Mouse (Mus musculus) kidney, postnatal 4 days (tissue): ENCODE measurements around the gene Ap1ar.
A peak's percentile ranks its signal among the peaks of the same experiment; 100 is the strongest.

Experiments used
- DNase-seq, 2 experiments: peaks; one replicate each; pipeline ENCODE4 v3.0.0; 2021; ENCODE audit warnings: mixed read lengths in 2 of 2

Ap1ar gene

DNA sequence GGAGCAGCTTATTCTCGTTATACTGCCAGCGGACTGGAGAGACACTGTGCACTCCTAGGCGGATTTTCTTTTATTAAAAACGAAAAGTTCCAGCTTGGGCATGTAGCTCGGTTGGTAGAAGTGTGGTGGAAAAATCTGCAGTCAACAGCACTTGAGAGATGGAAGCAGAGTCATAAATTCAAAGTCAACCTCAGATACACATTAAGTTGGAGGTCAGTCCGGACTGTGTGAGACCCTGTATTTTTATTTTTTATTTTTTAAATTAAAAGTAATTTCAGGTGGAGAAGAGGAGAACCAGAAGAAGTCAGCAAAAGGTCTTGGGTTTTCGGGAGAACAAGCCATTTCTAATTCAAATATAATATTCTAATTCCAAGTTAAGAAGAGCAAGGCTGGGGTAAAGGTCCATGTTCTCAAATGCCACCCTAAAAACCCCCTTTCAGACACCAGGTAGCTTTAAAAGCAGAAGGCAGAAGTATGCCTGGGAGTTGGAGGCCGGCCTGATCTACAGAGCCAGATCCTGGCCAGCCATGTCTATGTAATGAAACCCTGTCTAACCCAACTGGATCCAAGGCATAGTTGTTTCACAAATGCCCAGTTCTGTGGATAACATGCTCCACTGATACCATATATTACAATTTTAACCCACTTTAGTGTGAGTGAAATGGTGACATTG is 785 bp upstream of the Ap1ar start:
- DNase-seq = no peak

DNA sequence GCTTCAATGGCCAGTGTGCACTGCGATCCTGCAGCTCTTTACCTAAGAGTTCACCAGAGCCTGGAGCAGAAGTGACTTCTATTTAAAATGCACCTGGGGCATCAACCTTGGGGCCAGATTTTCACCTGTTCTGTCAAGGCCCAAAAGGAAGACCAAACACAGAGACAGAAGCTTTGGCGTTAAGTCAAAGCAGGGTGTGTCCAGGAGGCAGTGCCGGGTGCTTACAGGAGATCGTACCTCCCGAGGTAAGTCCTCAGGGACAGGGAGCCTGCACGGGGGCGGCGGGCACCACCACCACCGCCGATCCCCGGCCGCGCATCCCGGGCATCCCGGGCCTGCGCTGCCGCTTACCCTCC is 547 bp downstream of the Ap1ar start:
- no peak for DNase-seq

DNA sequence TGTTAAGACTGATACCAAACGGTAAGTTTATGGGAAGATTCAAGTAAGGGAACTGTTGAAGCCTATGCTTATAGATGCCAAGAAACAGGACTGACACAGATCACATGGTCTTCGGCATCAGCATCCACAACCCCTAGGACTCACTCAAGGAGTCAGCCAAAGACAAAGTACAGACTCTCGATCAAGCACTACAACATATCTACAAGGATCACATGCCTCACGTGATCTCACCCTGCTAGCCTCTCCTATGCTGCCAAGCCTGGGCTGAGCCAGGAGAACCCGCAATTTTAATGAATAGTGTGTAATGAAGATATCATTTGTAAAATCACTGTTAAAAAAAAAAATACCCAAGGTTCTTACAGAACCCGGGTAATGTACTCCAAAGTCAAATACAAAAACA is 1.7 kb downstream of the Ap1ar start:
- DNase-seq = no peak

DNA sequence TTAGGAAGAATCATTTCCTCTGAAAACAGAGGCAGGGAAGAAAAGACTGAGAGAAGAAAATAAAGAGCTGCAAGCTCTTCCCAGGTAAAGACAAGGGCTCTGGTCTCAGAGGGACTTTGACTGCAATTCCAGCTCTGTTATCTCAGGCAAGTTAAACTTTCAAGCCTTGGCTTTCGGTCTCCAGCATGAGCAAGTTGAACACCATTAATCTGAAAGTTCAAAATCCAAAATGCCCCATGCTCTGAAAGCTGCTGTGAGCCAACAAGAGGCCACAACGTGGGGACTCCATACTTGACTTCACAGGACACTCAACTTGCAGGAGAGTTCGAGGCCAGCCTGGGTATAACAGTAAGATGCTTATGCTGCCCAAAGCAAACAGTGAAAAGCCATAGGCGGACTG is 3.3 kb downstream of the Ap1ar start:
- DNase-seq = no peak

DNA sequence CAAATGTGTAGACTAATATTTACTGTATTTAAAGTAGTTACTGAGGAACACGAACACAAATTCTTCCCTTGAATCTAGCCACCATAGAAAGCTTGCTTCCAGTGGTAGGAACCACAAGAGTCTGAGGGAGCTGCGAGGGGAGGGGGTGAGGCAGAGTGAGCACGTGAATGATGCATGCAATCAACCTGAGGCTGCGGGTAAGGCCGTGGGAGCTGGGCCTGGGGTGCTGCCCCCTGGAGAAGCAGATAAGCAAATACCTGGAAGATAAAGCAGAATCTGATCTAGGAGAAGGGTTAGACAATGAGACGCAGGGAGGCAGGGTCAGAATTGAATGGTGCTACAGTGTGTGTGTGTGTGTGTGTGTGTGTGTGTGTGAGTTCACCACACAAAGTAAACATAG is 6.2 kb downstream of the Ap1ar start:
- no peak for DNase-seq

DNA sequence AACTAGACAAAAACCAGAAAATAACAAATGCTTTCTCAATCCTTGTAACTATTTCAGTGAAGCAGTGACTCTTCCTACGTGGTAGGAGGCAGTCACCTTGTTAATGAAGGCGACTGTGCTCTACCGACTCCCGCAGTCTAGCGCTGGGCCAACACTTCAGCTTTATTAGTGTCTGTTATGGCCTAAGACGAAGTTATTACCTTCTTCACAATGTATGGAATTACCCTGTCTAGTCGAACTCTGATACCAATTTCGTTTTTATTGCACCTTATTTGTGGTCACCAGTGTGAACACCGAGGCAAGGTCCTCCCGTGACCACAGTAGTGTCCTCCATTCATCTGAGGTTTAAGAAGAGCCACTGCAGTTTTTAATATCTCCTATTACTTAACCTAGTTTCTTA is 7.1 kb downstream of the Ap1ar start:
- no peak for DNase-seq

DNA sequence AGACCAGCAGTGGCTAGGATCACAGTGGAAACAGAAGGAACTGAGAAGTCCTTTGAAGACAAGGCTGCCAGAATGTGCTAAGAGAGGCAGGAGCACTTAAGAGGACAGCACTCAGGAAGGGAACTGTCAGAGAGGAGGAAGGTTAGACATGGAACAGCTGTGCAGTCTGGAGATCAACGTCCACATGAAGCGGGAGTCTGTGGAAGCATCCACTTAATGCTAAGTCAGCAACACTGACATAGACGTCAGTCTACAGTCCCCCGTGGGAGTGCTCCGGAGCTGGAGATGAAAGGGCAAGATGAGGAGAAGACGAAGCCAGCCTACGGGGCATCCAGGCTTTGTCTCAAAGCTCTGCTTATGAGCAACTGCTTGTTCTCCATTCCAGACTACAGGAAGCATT is 10.2 kb downstream of the Ap1ar start:
- peak; percentile 50 to 67 for DNase-seq

DNA sequence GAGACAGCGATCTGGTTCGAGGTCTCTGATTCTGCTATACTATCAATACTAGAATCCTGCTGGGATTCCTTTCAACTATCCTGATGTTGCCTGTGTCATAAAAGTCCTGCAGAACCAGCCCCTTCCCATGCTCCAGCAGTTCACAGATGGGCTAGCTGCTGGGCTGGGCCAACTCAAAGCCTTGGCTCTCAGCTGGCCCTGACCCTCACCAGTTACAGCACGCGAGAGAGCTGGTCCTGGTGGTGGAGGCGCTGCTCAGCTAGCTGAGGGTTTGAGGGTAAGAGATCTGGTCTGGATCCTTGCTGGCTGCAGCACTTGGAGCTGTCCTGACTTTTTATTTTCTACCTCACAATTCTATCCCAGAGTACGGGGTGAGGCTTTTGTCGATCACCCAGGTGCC is 10.8 kb downstream of the Ap1ar start:
- DNase-seq = peak; percentile 14 to 16

DNA sequence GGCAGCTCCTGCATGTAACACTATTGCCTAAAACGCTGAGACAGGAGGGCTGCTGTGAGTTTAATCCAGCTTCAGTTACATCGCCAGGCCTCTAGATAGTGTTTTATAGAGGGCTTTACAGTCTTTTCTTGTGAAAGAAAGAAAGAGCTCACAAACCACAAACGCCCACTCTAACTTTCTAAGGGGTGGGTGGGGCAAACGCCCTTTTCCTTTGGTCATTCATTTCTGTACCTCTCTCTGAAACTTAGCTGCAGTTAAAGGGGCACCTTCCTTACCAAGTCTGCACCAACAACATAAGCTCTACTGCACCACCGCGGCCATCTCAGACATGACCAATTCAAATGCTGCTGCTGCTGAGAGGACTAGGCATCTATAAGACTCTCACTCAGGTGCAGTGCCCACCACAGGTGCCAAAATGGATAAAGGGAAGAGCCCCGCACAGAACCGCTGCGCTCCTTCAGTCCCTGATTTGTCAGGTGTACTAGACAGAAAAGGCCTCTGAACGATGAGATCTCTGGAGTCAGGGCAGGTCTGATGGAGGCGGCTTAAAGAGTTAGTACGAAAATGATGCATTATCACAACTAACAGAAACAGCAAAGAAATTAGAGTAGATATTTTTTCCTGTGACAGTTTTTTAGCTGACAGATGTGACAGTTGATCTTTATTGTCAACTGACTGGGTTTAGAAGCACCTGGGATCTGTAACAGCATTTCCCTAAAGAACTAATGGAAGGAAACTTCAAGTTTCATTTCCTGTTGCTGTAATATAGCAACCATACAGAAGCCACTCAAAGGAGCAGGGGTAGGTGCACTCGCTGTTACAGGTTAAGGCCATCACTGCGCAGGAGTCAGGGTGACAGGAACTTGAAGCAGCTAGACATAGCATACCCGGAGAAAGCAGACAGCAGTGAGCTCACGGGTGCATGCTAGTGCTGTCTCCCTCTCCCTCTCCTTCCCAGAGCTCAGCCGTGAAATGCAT is 13.1 kb downstream of the Ap1ar start:
- no peak for DNase-seq

DNA sequence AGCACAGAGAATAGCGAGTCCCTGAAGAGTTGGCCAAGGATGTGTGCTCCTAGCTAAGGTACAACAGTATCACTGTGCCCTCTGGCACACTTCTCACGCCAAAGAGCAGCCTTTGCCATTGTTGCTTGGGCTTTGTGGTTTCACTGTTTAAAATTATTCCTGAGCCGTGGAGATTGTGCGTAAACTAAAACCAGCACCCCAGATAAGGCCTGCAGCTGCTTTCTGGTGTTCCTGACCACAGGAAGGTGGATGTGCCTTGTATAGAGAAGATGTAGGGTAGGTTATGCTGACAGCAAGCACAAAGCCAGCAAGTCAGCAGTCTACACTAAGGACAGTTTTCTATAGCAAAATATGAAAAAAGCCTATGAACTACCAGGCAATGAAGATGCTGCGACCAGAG is 16.1 kb downstream of the Ap1ar start:
- DNase-seq = no peak

DNA sequence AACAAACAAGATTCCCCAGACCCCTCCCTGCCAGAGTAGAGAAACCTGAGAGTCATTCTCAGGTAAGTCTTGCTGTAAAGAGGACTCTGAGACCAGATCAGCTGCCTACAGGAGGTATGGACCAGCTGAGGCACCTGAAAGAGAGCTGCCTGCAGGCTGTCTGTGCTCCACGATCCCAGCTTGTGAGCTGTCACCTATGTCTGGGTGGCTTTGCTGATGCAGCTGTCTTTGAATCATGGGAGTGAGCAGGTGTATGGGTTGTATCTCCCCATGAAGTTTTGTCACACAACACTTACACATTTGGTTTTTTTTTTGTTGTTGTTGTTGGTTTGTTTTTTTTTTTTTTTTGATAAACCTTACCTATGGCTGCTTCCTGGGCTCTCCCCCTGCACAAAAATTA is 16.9 kb downstream of the Ap1ar start:
- DNase-seq = no peak

DNA sequence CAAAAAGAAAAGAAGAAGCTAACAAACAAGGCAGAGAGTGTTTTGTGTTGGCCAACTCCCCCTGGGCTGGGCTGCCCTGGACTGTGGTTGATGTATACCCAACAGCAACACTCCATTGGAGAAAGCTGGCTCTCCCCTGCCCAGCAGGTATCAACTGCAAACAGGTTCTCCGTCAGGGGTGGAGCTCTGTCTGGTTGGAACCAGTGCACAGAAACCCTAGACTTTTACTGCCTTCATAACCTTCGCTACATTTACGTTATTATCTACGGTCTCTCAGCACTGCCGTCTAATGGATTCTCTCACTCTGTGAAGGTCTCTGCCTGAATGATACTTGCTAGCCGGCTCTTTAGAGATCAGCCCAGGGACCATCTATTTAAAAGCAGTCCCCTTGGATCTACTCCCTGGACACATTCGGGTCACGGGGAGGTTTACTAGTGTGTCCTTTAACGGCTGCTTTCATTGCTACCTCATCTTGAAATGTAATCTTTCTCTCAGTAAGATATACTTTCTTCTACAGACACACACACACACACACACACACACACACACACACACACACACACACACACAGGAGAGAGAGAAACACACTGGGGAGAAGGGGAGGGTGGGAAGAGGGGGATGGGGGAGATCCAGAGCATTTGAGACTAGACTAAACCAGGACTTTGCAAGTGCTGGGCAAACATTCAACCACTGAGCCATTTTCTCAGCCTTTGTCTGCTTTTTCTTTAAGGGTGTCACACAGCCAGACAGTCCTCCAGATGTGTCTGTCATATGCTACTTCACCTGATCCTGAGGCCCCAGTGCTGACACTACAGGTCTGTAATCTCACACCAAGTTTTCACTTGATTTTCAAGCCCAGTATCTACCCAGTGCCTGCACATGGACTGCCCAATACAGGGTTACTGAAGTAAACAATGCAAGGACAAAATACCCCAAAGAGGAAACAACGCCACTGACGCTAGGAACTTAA is 18.3 kb downstream of the Ap1ar start:
- peak; percentile 15 to 41 for DNase-seq

DNA sequence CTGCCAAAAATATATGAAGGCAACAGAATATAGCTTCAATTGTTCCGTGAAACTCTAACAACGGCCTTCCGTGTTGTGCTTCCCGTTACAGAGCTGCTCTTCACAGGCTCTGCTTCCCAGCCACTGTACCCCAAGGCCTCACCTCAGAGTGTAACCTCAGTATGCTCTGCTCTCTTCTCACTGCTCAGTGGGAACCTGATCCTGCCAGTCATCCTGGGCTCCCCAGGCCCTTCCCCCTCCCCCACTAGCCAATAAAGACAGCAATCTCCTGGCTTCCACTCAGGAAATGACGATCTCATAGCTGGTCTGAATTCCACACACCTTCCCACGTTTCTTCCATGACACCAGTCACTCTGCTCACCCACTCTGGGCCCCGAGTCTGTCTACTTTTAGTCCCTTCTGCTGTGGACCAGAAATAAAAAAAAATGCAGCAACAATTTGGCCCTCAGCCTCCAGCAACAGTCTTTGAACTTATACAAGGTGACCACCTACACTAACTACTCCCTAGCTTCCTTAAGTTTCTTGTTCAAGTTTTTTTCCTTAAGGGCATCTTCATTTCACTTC is 20.1 kb downstream of the Ap1ar start:
- DNase-seq = no peak

DNA sequence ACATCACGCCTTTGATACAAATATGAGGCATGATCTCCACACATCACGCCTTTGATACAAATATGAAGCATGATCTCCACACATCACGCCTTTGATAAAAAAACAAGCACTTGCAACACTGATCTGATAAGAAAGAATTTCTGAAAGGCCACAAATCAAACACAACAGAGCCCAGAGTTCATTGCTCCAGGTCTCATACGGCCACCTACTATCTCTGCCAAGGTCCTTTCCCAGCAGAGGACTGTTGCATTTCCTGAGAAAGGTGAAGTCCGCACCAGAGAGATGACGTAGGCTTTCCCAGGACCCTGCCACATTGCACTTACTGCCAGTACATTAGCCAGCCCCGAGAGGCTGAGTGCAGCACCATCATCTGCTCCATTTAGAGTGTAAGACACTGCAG is 28.2 kb downstream of the Ap1ar start:
- no peak for DNase-seq

DNA sequence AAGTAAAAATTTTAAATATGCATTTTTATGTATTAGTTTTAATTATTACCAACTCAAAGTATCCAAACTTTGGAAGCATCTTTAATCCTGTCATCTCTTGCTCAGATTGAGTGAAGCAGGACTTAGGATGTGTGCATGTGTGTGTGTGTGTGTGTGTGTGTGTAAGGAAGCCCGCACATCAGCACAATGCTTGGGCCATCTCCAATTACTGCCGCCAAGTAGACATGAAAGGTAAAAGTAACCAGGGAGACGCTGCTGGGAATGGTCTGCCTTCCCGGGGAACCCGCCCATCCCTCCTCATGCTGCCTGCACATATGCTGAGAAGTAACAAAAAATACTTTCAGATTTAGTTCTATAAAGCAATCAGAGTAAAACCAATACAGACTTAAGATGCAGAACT is 29.5 kb downstream of the Ap1ar start:
- no peak for DNase-seq

DNA sequence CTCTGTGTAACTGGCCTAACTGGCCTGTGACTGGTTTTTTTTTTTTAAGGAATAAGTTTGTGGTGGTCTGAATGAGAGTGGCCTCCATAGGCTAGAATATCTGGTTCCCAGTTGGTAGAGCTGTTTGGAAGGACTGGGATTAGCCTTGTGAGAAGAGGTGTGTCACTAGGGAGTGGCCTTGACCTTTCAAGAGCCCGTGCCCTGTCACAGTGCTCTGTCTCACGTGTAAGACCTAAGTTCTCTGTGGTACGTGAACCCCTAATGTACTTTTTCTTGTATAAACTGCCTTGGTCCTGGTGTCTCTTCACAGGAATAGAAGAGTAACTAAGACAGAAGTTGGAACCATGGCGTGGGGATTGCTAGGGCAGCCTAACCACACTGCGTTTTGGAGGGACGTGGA is 31.3 kb downstream of the Ap1ar start:
- DNase-seq = no peak

DNA sequence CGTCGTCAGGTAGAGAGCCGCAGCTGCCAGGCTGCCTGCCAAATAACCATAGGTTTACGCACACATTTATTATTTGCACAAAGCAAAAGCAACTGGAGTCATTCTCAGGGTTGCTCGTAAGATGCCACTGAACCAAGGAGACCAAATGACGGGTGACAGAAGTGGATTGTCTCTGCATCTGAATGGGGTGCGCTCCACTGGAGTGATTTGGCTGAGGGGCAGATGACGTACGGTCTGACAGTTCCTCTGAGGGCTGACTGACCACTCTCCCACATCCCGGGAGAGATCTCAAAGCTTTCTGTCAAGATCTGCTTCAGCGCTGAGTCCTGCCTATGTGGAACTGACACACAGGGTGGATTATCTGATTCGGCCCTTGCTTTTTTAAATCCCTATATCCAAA is 32.3 kb downstream of the Ap1ar start:
- DNase-seq = no peak

DNA sequence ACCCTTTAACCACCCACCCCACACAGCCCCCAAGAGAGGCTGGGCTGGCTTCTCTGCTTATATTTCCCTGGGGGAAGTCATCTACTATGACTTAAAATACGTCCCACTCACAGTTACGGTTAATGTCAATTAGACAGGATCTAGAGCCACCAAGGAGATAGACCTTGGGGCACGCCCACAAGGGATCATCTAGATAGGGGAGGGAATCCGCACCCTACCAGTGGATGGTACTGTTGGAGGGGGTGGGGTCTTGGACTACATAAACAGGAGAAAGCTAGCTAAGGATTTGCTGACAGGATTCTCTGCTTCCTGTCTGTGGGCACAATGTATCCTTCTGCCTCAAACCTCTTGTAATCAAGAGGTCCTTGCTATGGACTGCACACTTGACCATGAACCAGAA is 32.9 kb downstream of the Ap1ar start:
- DNase-seq = no peak

DNA sequence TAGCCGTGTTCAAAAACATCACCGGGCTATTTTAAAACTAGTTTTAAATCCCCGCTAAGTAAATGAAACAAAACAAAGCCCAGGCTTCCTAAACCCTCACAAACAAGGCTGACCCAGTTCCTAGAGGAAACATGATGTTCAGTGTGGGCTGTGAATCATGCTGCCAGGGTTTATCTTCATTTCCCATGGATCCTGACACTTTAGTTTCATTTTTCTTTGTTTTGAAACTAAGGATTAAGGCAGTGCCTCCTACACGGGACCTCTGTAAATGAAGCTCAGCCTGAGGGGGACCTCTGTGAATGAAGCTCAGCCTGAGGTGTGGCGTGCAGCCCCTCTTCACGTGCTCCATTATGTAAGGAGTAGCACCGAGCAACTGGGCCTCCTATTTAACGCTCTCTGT is 34.5 kb downstream of the Ap1ar start:
- DNase-seq = no peak

DNA sequence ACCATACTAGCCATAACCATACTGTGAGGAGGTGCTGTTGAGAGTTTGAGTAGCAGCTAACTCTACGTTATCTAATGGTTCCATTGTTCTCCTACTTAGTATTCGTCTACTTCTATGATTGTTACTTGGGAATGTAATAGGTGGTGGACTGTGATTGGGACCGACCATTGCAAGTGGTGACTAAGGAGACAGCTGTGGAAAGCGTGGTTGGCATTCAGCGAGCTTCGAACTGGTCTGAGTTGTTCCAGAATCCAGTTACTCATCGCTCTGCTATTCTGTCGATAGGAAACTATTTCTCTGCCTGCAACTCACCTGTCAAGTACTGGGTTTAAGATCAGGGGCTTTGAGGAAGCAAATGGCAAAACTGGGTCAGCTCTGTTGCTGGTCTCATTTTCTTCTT is 36.2 kb downstream of the Ap1ar start:
- no peak for DNase-seq

DNA sequence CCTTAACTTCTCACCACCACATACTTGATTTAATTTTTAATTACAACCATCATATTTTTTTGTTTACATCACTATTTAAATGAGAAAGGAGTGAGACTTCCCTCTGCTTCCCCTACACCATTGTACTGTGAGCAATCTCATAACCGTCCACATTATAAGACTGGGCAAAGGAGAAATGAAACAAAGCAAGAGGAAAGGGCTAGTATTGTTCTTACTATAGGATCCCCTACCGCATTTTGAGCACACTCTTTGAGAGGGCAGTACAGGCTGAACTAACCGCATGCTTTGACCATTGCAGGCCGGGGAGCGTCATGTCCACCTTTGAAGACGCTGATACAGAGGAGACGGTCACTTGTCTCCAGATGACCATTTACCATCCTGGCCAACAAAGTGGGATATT is 41.1 kb downstream of the Ap1ar start:
- no peak for DNase-seq

DNA sequence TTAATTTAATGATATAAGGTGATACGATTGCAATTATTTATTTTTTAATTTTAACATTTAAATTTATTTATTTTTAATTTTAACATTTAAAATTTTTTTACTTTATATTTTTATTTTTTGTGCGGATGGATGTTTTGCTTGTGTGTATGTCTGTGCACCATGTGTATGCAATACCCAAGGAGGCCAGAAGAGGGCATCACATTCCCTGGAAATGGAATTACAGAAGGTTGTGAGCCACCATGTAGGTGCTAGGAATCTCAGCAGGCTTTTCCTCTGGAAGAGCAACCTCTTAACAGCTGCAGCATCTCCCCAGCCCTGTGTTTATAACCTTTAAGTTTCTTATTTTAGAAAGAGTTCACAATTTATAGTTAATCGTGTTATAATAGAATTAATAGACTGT is 41.6 kb downstream of the Ap1ar start:
- DNase-seq = no peak

DNA sequence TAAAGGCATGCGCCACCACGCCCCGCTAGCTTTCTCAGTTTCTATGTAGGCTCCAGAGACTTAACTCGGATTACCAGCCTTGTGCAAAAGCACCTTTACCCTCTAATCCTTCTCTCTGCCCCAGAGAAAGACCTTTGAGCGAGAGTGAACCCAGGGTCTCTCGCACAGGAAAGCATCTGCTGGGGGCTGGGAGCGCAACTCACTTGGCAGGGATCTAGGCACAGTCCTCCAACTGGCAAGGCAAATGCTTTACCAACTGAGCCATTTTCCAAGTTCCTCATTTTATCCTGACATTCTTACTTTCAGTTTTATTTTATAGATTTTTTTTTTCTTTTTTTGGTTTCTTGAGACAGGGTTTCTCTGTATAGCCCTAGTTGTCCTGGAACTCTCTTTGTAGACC is 44.3 kb downstream of the Ap1ar start:
- DNase-seq = no peak
